Mouse (Mus musculus) ES-Bruce4 (cell line): Measurements from ENCODE around the gene Epgn. TPM values are rescaled to one million over a fixed set of nuclear protein-coding genes. Genes with fewer than 3 reads are reported as not detected.

Experiments
- H3K27ac ChIP-seq: 2 replicates; pipeline ENCODE4 v1.5.1; 2012; ENCODE audit warnings: low read length, inconsistent platforms; ENCODE audit not compliant: insufficient read depth
- H3K27me3 ChIP-seq: 2 replicates; pipeline ENCODE4 v1.6.1; 2012; ENCODE audit warnings: mild to moderate bottlenecking, low read length, inconsistent platforms; ENCODE audit not compliant: control insufficient read depth, poor library complexity, insufficient read depth, severe bottlenecking
- H3K36me3 ChIP-seq: 2 replicates; pipeline ENCODE4 v1.6.1; 2012; ENCODE audit warnings: inconsistent platforms, mild to moderate bottlenecking, low read length, moderate library complexity; ENCODE audit not compliant: control insufficient read depth, poor library complexity, insufficient read depth, severe bottlenecking
- H3K4me1 ChIP-seq: one replicate; pipeline ENCODE4 v1.8.1; 2011; ENCODE audit warnings: low read length; ENCODE audit not compliant: control insufficient read depth, insufficient read depth
- H3K4me3 ChIP-seq: 2 replicates; pipeline ENCODE4 v1.5.1; 2011; ENCODE audit warnings: low read depth, mild to moderate bottlenecking, low read length
- H3K9ac ChIP-seq: 2 replicates; pipeline ENCODE4 v1.6.1; 2012; ENCODE audit warnings: low read depth, mild to moderate bottlenecking, inconsistent platforms; ENCODE audit not compliant: poor library complexity, severe bottlenecking
- H3K9me3 ChIP-seq: replicated peaks from 2 replicates; pipeline ENCODE4 v1.6.1; 2012; ENCODE audit warnings: mild to moderate bottlenecking, low read length, inconsistent platforms; ENCODE audit not compliant: control insufficient read depth, poor library complexity, insufficient read depth, severe bottlenecking
- CTCF ChIP-seq: IDR thresholded peaks from one replicate; pipeline ENCODE4 v1.8.1; 2011; ENCODE audit warnings: low read depth, low read length
- EP300 ChIP-seq: IDR thresholded peaks from 2 replicates; pipeline ENCODE4 v1.6.1; 2011; ENCODE audit warnings: low read depth, low read length; ENCODE audit not compliant: insufficient read depth
- POLR2A ChIP-seq: IDR thresholded peaks from one replicate; pipeline ENCODE4 v1.8.1; 2011; ENCODE audit warnings: low read length; ENCODE audit not compliant: insufficient read depth
- polyA plus RNA-seq: library from polyadenylated mRNA; stranded (reverse); fragments of >200 nt; gene quantifications from 2 replicates; pipeline ENCODE4 v1.2.4, GENCODE M21; 2011; ENCODE audit warnings: low read depth; ENCODE audit not compliant: missing spikeins, insufficient read depth, insufficient read length

Epgn gene
- polyA plus RNA-seq, 1 experiment: not detected

GRCm38 (mm10) chr5:91037756-91038155 lies 10.5 kb downstream of the Epgn start:
- no peak overlapping the region for H3K4me3 ChIP-seq
- no peaks in the 10 kb centered on the region for H3K9me3 ChIP-seq
- TF ChIP-seq POLR2A: no peak
- no peak overlapping the region for H3K27ac ChIP-seq
- no peaks in the 10 kb centered on the region for H3K36me3 ChIP-seq
- no peak overlapping the region for H3K9ac ChIP-seq
- H3K4me1 ChIP-seq: peaks cover 2% of the 10 kb centered on the region
- no peaks in the 10 kb centered on the region for H3K27me3 ChIP-seq

- peaks cover 2% of the 10 kb centered on the region for H3K4me1 ChIP-seq
- no peak overlapping the region for H3K9ac ChIP-seq
- H3K27ac ChIP-seq: no peak overlapping the region
- peak; percentile 20 for TF ChIP-seq CTCF
- TF ChIP-seq POLR2A: no peak
- no peak for TF ChIP-seq EP300
- H3K36me3 ChIP-seq: no peaks in the 10 kb centered on the region
- H3K4me3 ChIP-seq: no peak overlapping the region
- H3K27me3 ChIP-seq: no peaks in the 10 kb centered on the region
- H3K9me3 ChIP-seq: no peaks in the 10 kb centered on the region
Observed at GRCm38 (mm10) chr5:91038547-91038946, 11.3 kb downstream of the Epgn start.

GRCm38 (mm10) chr5:91038963-91039362 lies 11.7 kb downstream of the Epgn start:
- H3K27me3 ChIP-seq: no peaks in the 10 kb centered on the region
- H3K9ac ChIP-seq: no peak overlapping the region
- TF ChIP-seq POLR2A: no peak
- TF ChIP-seq EP300: no peak
- TF ChIP-seq CTCF: no peak
- H3K4me1 ChIP-seq: peaks cover 2% of the 10 kb centered on the region
- H3K27ac ChIP-seq: no peak overlapping the region
- H3K4me3 ChIP-seq: no peak overlapping the region
- H3K9me3 ChIP-seq: no peaks in the 10 kb centered on the region
- no peaks in the 10 kb centered on the region for H3K36me3 ChIP-seq

GRCm38 (mm10) chr5:91047987-91048386 lies 20.7 kb downstream of the Epgn start:
- Histone ChIP-seq H3K9ac (no peak overlapping the region), H3K9me3 (no peaks in the 10 kb centered on the region), H3K4me3 (no peak overlapping the region), H3K27me3 (no peaks in the 10 kb centered on the region), H3K4me1 (no peaks in the 10 kb centered on the region), H3K36me3 (no peaks in the 10 kb centered on the region), H3K27ac (no peak overlapping the region)
- TF ChIP-seq POLR2A (no peak), EP300 (no peak), CTCF (no peak)

GRCm38 (mm10) chr5:91048397-91048796 lies 21.1 kb downstream of the Epgn start:
- no peaks in the 10 kb centered on the region for H3K4me1 ChIP-seq

GRCm38 (mm10) chr5:91072340-91072739 lies 45.1 kb downstream of the Epgn start:
- no peaks in the 10 kb centered on the region for H3K36me3 ChIP-seq
- H3K27ac ChIP-seq: no peak overlapping the region
- no peak overlapping the region for H3K9ac ChIP-seq
- no peak overlapping the region for H3K4me3 ChIP-seq
- TF ChIP-seq CTCF: no peak
- TF ChIP-seq EP300: no peak
- TF ChIP-seq POLR2A: no peak
- no peaks in the 10 kb centered on the region; the same call in 1 of the 2 replicates for H3K27me3 ChIP-seq
- H3K9me3 ChIP-seq: no peaks in the 10 kb centered on the region
- H3K4me1 ChIP-seq: no peaks in the 10 kb centered on the region

More at GRCm38 (mm10) chr5:91048397-91048796, 21.1 kb downstream of the Epgn start:
- H3K27ac ChIP-seq: no peak overlapping the region
- no peak overlapping the region for H3K9ac ChIP-seq
- H3K27me3 ChIP-seq: no peaks in the 10 kb centered on the region
- H3K36me3 ChIP-seq: no peaks in the 10 kb centered on the region
- H3K9me3 ChIP-seq: no peaks in the 10 kb centered on the region
- TF ChIP-seq EP300: no peak
- TF ChIP-seq CTCF: no peak
- TF ChIP-seq POLR2A: no peak
- H3K4me3 ChIP-seq: no peak overlapping the region
